Mouse (Mus musculus) kidney, postnatal 0 days (tissue): Measurements from ENCODE around the gene Tmem109. TPM values are rescaled to one million over a fixed set of nuclear protein-coding genes. Genes with fewer than 3 reads are reported as not detected.
A peak's percentile ranks its signal among the peaks of the same experiment; 100 is the strongest.

Source experiments
- ATAC-seq: fragments of 200-750 bp; cut with Nextera tagmentation; replicated peaks from 2 replicates; pipeline ENCODE4 v1.8.0; 2017; ENCODE audit warnings: low read depth, moderate number of reproducible peaks, moderate TSS enrichment, moderate library complexity; ENCODE audit not compliant: low FRiP score
- DNase-seq: peaks from one replicate; pipeline ENCODE4 v3.0.0-alpha.2; 2016; ENCODE audit warnings: low spot score
- H3K27ac ChIP-seq: fragments of 300-500 bp; sonication (generic); 2 replicates; pipeline ENCODE4 v1.5.1; 2014; ENCODE audit warnings: mild to moderate bottlenecking
- H3K27me3 ChIP-seq: fragments of 300-500 bp; sonication (generic); 2 replicates; pipeline ENCODE4 v1.6.1; 2014; ENCODE audit warnings: low read length, mixed read lengths; ENCODE audit not compliant: insufficient read depth
- H3K36me3 ChIP-seq: fragments of 300-500 bp; sonication (generic); 2 replicates; pipeline ENCODE4 v1.6.1; 2014; ENCODE audit warnings: low read length, mixed read lengths; ENCODE audit not compliant: insufficient read depth
- H3K4me1 ChIP-seq: fragments of 300-500 bp; sonication (generic); replicated peaks from 2 replicates; pipeline ENCODE4 v1.6.1; 2014; ENCODE audit warnings: antibody characterized with exemption, low read length, mixed read lengths; ENCODE audit not compliant: insufficient read depth
- H3K4me2 ChIP-seq: fragments of 300-500 bp; sonication (generic); 2 replicates; pipeline ENCODE4 v1.6.1; 2014; ENCODE audit warnings: mild to moderate bottlenecking, low read length, moderate library complexity, mixed read lengths
- H3K4me3 ChIP-seq: fragments of 300-500 bp; sonication (generic); replicated peaks from 2 replicates; pipeline ENCODE4 v1.5.1; 2014; ENCODE audit warnings: low read depth, low read length
- H3K9ac ChIP-seq: fragments of 300-500 bp; sonication (generic); 2 replicates; pipeline ENCODE4 v1.6.1; 2014; ENCODE audit warnings: low read depth, low read length
- H3K9me3 ChIP-seq: fragments of 300-500 bp; sonication (generic); replicated peaks from 2 replicates; pipeline ENCODE4 v1.6.1; 2016; ENCODE audit warnings: low read length, inconsistent platforms, mixed read lengths
- CTCF ChIP-seq: IDR thresholded peaks from 2 replicates; pipeline ENCODE4 v1.5.1; 2016; ENCODE audit warnings: antibody characterized with exemption, low read depth, mild to moderate bottlenecking, moderate library complexity
- WGBS: fragments of 180-500 bp; shearing (Covaris S2); extraction: QIAGEN DNeasy Blood & Tissue Kit; methylation state at CpG from one replicate; pipeline ENCODE4 v1.1.7; 2014; 5-methylcytosine and 5-hydroxymethylcytosine counted together
- polyA plus RNA-seq: library from polyadenylated mRNA; unstranded; fragments of >200 nt; fragmentation: Nextera tagmentation; extraction: Ambion mirVana; gene quantifications from 2 replicates; pipeline ENCODE4 v1.2.1, GENCODE M21; 2015

Gene Tmem109
- polyA plus RNA-seq, 1 experiment from 2014 or later: 87.0 TPM

DNA sequence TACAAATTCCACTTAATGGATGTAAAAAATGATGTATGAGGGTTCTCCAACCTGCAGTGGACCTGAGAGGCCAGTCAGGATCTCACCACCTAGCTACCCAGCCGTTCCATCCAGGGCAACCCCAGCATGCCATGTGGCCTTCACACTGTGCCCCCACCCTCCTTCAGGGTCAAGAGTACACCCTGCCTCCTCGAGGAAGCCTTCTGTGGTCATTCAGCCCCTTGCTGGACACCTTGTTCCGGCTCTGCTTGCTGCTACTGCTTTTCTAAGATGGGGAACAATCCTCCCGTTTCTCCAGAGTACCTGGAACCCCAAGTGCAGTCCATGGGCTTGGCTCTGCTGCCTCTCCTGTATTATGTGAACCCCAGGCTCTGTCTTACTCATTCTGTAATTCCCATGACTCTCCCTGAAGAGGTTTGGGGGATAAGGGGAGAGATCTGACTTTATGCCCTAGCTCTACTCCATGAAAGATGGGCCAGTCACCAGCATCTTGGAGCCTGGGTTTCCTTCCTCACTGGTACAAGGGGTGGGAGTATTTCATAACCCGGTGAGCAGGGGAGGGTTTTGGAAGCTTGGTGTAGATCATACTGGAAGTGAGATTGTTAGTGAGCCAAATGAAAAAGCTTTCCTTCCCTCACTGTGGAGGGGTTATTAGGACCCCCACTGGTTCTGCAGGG is 13.7 kb downstream of the Tmem109 start:
- Histone ChIP-seq H3K9me3 (no peaks in the 10 kb centered on the region), H3K4me3 (peak overlapping the region; percentile 68), H3K36me3 (peaks cover 34% of the 10 kb centered on the region), H3K27me3 (no peaks in the 10 kb centered on the region), H3K27ac (no peak overlapping the region), H3K4me2 (peak overlapping the region; percentile 77), H3K4me1 (peaks cover 14% of the 10 kb centered on the region), H3K9ac (peak overlapping the region; percentile 74)
- WGBS: 11% methylated on average over 5 of the region's 5 CpGs
- no peak for TF ChIP-seq CTCF
- DNase-seq (peak; percentile 40), ATAC-seq (no peak)

DNA sequence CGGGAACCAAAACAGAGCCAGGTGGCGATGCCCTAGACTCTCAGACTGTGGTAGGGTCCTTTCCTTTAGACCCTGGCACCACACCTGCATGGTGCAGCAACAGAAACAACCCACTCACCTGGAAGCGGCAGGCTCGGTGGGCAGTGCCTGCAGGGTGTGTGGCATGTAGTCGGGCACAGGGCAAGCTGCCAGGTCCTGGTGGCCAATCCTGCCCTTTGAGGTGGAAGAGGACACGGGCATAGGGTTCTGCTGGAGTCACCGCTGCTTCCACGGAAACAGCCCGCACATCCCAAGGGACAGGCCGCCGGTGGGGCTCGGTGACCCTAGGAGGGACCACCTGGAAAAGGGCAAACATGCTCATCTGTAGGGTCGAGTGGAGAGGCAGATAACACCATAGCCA is 15.4 kb downstream of the Tmem109 start:
- H3K4me2 ChIP-seq: no peak overlapping the region
- H3K9ac ChIP-seq: no peak overlapping the region
- H3K27me3 ChIP-seq: no peaks in the 10 kb centered on the region
- no peak for TF ChIP-seq CTCF
- H3K4me3 ChIP-seq: no peak overlapping the region
- WGBS: 89% methylated on average over 13 of the region's 13 CpGs
- H3K27ac ChIP-seq: no peak overlapping the region
- ATAC-seq (no peak), DNase-seq (no peak)
- H3K4me1 ChIP-seq: peaks cover 14% of the 10 kb centered on the region
- H3K9me3 ChIP-seq: no peaks in the 10 kb centered on the region
- H3K36me3 ChIP-seq: peaks cover 39% of the 10 kb centered on the region

DNA sequence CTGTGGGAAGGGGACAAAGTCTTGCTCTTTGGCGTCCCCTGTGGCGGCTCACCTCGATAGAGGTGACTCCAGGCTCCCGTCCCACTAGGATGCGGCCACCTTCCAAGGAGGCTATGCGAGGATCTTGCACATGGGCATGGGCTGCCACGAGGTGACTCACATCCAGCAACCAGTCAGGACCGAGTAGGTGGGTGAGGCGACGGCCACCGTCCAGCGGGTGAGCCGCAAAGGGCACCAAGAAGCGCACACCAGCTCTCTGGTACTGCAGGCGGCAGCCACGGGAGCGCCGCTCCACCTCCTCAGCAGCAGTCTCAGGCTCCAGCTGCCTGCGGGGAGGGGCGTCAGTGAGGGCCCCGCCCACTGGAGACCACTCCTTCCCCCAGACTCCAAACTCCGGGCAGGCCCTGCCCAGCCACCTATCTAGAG is 21.7 kb downstream of the Tmem109 start:
- WGBS: 49% methylated on average over 22 of the region's 22 CpGs
- Histone ChIP-seq H3K27ac (no peak overlapping the region), H3K9me3 (no peaks in the 10 kb centered on the region), H3K9ac (no peak overlapping the region), H3K36me3 (peaks cover 60% of the 10 kb centered on the region), H3K4me1 (no peaks in the 10 kb centered on the region), H3K4me3 (no peak overlapping the region), H3K4me2 (no peak overlapping the region), H3K27me3 (no peaks in the 10 kb centered on the region)
- 0 out of 2 replicates have a peak, but pooled peaks have one; percentile 26 for ATAC-seq
- peak; percentile 27; the same call in 1 of the 2 replicates for TF ChIP-seq CTCF
- no peak for DNase-seq

DNA sequence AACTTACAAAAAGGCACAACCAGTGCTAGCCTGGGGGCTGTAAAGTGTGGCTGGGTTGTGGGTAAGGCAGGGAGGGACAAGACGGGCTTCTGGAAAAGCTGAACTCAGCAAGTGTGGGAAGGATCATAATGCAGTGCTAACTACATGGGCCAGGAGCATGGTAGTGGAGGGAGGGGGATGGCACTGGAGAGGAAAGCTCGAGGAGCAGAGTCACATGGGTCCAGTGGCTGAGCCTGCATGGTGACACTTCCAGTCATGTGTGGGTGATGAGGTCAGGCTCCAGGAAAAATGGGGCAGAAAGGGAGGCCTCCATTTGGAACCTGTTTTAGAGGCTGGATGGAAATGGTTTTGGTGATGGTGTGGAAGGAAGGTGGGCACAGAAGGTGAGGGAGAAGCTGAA is 25.3 kb downstream of the Tmem109 start:
- WGBS: 34% methylated on average over 2 of the region's 2 CpGs

DNA sequence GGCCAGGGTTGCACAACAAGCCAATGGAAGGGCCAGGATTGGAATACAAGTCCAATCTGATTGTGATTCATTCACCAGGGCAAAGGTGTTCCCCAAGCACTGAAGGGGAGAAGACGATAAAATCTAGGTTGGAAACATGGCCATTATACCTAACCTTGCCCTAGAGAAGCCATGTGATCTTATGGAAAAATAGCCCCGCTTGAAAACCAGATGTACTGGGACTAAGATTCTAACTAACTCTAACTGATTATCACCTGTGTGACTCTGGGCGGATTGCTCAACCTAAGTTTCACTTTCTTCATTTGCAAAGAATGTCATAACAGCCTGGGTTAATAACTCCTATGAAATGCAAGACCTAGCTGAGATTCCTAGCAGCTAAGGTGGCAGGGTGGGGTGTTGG is 26.4 kb downstream of the Tmem109 start:
- no peak for ATAC-seq
- no peaks in the 10 kb centered on the region for H3K27me3 ChIP-seq
- H3K4me2 ChIP-seq: no peak overlapping the region
- no peak for TF ChIP-seq CTCF
- no peaks in the 10 kb centered on the region for H3K9me3 ChIP-seq
- H3K27ac ChIP-seq: no peak overlapping the region
- H3K4me1 ChIP-seq: no peaks in the 10 kb centered on the region
- no peak overlapping the region for H3K4me3 ChIP-seq
- H3K36me3 ChIP-seq: peaks cover 27% of the 10 kb centered on the region
- no peak for DNase-seq
- no peak overlapping the region for H3K9ac ChIP-seq
- WGBS: 88% methylated on average over 3 of the region's 3 CpGs

More for the DNA sequence above, 25.3 kb downstream of the Tmem109 start:
- H3K27me3 ChIP-seq: no peaks in the 10 kb centered on the region
- H3K9me3 ChIP-seq: no peaks in the 10 kb centered on the region
- H3K4me2 ChIP-seq: no peak overlapping the region
- no peak for DNase-seq
- H3K4me3 ChIP-seq: no peak overlapping the region
- H3K9ac ChIP-seq: no peak overlapping the region
- no peak for ATAC-seq
- H3K4me1 ChIP-seq: no peaks in the 10 kb centered on the region
- no peak for TF ChIP-seq CTCF
- peaks cover 37% of the 10 kb centered on the region for H3K36me3 ChIP-seq
- H3K27ac ChIP-seq: no peak overlapping the region

DNA sequence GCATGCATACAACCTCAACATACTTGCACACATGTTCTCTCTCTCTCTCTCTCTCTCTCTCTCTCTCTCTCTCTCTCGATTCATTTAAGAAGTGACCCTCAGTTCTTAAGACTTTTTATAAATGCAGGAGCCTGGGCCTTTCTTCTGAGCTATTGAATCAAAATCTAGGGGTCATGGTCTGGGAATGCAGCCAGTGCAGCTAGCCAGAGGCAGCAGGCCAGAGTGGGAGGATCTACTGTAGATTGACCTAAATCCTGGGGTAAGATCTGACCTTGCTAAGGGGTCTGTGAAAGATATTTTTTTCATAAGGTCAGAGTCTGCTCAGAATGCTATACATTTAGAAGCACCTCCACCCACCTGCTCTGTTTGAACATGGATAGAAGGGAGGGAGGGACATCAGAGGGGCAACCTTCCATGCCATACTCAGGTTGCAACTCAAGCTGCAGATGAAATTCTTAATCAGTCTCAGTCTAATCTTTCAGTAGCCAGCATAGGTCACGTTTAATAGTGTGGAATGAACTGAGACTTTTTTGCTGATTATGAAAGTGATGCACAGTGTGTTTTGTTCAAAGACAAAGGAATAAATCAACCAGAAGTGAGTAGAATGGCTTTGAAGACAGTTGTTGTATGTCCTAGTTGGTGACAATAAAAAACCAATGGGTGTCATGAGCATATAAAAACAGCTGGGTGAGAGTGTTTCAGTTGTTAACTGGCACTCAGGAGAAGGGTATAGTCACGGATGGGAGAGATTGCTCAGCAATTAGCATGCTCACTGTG is 34.3 kb downstream of the Tmem109 start:
- no peaks in the 10 kb centered on the region for H3K9me3 ChIP-seq
- no peak overlapping the region for H3K4me3 ChIP-seq
- DNase-seq (peak; percentile 66), ATAC-seq (no peak)
- H3K36me3 ChIP-seq: no peaks in the 10 kb centered on the region
- H3K27ac ChIP-seq: no peak overlapping the region
- no peak for TF ChIP-seq CTCF
- H3K4me1 ChIP-seq: peaks cover 9% of the 10 kb centered on the region; the same call in 1 of the 2 replicates
- 31% methylated on average over 3 of the region's 3 CpGs for WGBS
- H3K4me2 ChIP-seq: no peak overlapping the region
- no peaks in the 10 kb centered on the region for H3K27me3 ChIP-seq
- no peak overlapping the region for H3K9ac ChIP-seq
